Comparison of ENCODE assay signal across 9 mouse cellular contexts in genomic region chr19:23478895-23479596, GRCm38 (mm10). TPM values are rescaled to one million over a fixed set of nuclear protein-coding genes. Genes with fewer than 3 reads are reported as not detected.
DNase-seq lines count a peak whose midpoint lies in the region; ATAC-seq and TF ChIP-seq lines count a peak whose summit lies in the region.
"Had no signal": no experiment of that assay in that cellular context is flagged by ENCODE, and none has a peak within 500 bp of the region (broad histone marks: within the 10 kb centered on the region; RNA-seq: fewer than 3 reads in every experiment).

No protein-coding gene starts in this region.

- no peak for TF ChIP-seq POLR2A in small intestine, adult 2 months (IDR thresholded peaks at IDR 0.05; ENCODE audit: low read depth, low read length)

- H3K9ac ChIP-seq in forebrain, embryonic 11.5 days (ENCODE audit: low read length), result no peak overlapping the region
- no peak overlapping the region for H3K9ac ChIP-seq in forebrain, embryonic 16.5 days (replicated peaks; ENCODE audit: low read depth, low read length)
- H3K9ac ChIP-seq in midbrain, embryonic 11.5 days (ENCODE audit: low read length), result no peak overlapping the region
- no peak overlapping the region for H3K9ac ChIP-seq in midbrain, embryonic 13.5 days (replicated peaks)

- no peak overlapping the region for H3K4me2 ChIP-seq in forebrain, embryonic 11.5 days (ENCODE audit: low read depth, low read length, severe bottlenecking)
- no peak overlapping the region for H3K4me2 ChIP-seq in forebrain, embryonic 16.5 days (ENCODE audit: low read length)
- no peak overlapping the region for H3K4me2 ChIP-seq in midbrain, embryonic 11.5 days
- no peak overlapping the region for H3K4me2 ChIP-seq in midbrain, embryonic 13.5 days (replicated peaks)

- 11% methylated on average over 10 of the region's 10 CpGs for WGBS in forebrain, embryonic 11.5 days
- WGBS in forebrain, embryonic 16.5 days, result 10% methylated on average over 10 of the region's 10 CpGs
- WGBS in midbrain, embryonic 11.5 days, result 18% methylated on average over 10 of the region's 10 CpGs
- 14% methylated on average over 10 of the region's 10 CpGs for WGBS in midbrain, embryonic 13.5 days
- WGBS in small intestine, adult 2 months, result 18% methylated on average over 10 of the region's 10 CpGs

- DNase-seq in forebrain, embryonic 11.5 days (ENCODE audit: low spot score), result peak; percentile 61
- DNase-seq in midbrain, embryonic 11.5 days (ENCODE audit: low spot score, missing footprints), result peak; percentile 92
- DNase-seq in cerebellum, adult 9-10 months, result peak; percentile 39
- DNase-seq in heart, postnatal 4 days, result peak; percentile 60

- no peaks in the 10 kb centered on the region for H3K9me3 ChIP-seq in forebrain, embryonic 11.5 days (ENCODE audit: control insufficient read depth, low read length)
- H3K9me3 ChIP-seq in forebrain, embryonic 16.5 days (ENCODE audit: control insufficient read depth, low read length), result no peaks in the 10 kb centered on the region
- H3K9me3 ChIP-seq in midbrain, embryonic 11.5 days (ENCODE audit: control insufficient read depth, low read length), result no peaks in the 10 kb centered on the region
- no peaks in the 10 kb centered on the region for H3K9me3 ChIP-seq in midbrain, embryonic 13.5 days
- H3K9me3 ChIP-seq: megakaryocyte, embryonic 14.5 days had no signal

- H3K4me3 ChIP-seq in forebrain, embryonic 11.5 days (ENCODE audit: low read depth, low read length), result no peak overlapping the region
- H3K4me3 ChIP-seq in forebrain, embryonic 16.5 days (replicated peaks; ENCODE audit: low read length), result no peak overlapping the region
- no peak overlapping the region for H3K4me3 ChIP-seq in midbrain, embryonic 11.5 days (ENCODE audit: low read depth, low read length)
- H3K4me3 ChIP-seq in midbrain, embryonic 13.5 days (replicated peaks), result no peak overlapping the region
- H3K4me3 ChIP-seq in small intestine, adult 2 months (ENCODE audit: low read depth, low read length), result no peak overlapping the region
- H3K4me3 ChIP-seq: megakaryocyte, embryonic 14.5 days had no signal

- peak; percentile 19; the same call in 1 of the 2 replicates for TF ChIP-seq CTCF in small intestine, adult 2 months (IDR thresholded peaks at IDR 0.05; ENCODE audit: extremely low read depth, insufficient read length, insufficient replicate concordance, low read depth, low read length)

- H3K36me3 ChIP-seq in forebrain, embryonic 11.5 days (ENCODE audit: control insufficient read depth, insufficient read depth, low read length), result no peaks in the 10 kb centered on the region
- H3K36me3 ChIP-seq in forebrain, embryonic 16.5 days (ENCODE audit: control insufficient read depth, insufficient read depth), result no peaks in the 10 kb centered on the region
- no peaks in the 10 kb centered on the region for H3K36me3 ChIP-seq in midbrain, embryonic 11.5 days (ENCODE audit: control insufficient read depth, insufficient read depth, low read length)
- no peaks in the 10 kb centered on the region for H3K36me3 ChIP-seq in midbrain, embryonic 13.5 days
- H3K36me3 ChIP-seq in small intestine, adult 2 months (ENCODE audit: control insufficient read depth, insufficient read depth, low read length), result no peaks in the 10 kb centered on the region

- no peak overlapping the region for H3K27ac ChIP-seq in forebrain, embryonic 11.5 days (ENCODE audit: low read depth, low read length)
- H3K27ac ChIP-seq in forebrain, embryonic 16.5 days (ENCODE audit: low read length), result no peak overlapping the region
- no peak overlapping the region for H3K27ac ChIP-seq in midbrain, embryonic 11.5 days (ENCODE audit: low read depth, low read length)
- no peak overlapping the region for H3K27ac ChIP-seq in midbrain, embryonic 13.5 days
- H3K27ac ChIP-seq in small intestine, adult 2 months (ENCODE audit: insufficient read depth, low read depth, low read length), result no peak overlapping the region

- no peaks in the 10 kb centered on the region for H3K27me3 ChIP-seq in forebrain, embryonic 11.5 days (ENCODE audit: control insufficient read depth, insufficient read depth, low read length)
- no peaks in the 10 kb centered on the region for H3K27me3 ChIP-seq in forebrain, embryonic 16.5 days (replicated peaks; ENCODE audit: control insufficient read depth, insufficient read depth, low read length)
- H3K27me3 ChIP-seq in midbrain, embryonic 11.5 days (ENCODE audit: control insufficient read depth, insufficient read depth, low read length), result no peaks in the 10 kb centered on the region
- H3K27me3 ChIP-seq in midbrain, embryonic 13.5 days, result no peaks in the 10 kb centered on the region
- H3K27me3 ChIP-seq in small intestine, adult 2 months (ENCODE audit: control insufficient read depth, insufficient read depth, low read length), result no peaks in the 10 kb centered on the region
- H3K27me3 ChIP-seq: megakaryocyte, embryonic 14.5 days had no signal

- H3K4me1 ChIP-seq in forebrain, embryonic 11.5 days (replicated peaks; ENCODE audit: control insufficient read depth, insufficient read depth, low read length), result no peaks in the 10 kb centered on the region; the same call in 1 of the 2 replicates
- H3K4me1 ChIP-seq in forebrain, embryonic 16.5 days (replicated peaks; ENCODE audit: control insufficient read depth, insufficient read depth, low read length), result no peaks in the 10 kb centered on the region
- H3K4me1 ChIP-seq in midbrain, embryonic 11.5 days (ENCODE audit: control insufficient read depth, insufficient read depth, low read length), result no peaks in the 10 kb centered on the region
- no peaks in the 10 kb centered on the region for H3K4me1 ChIP-seq in midbrain, embryonic 13.5 days (replicated peaks)
- no peaks in the 10 kb centered on the region for H3K4me1 ChIP-seq in small intestine, adult 2 months (ENCODE audit: control insufficient read depth, insufficient read depth, insufficient read length, low read length)

- ATAC-seq in forebrain, embryonic 11.5 days (replicated peaks; ENCODE audit: low FRiP score), result no peak
- ATAC-seq in forebrain, embryonic 16.5 days, result no peak
- no peak for ATAC-seq in midbrain, embryonic 11.5 days (ENCODE audit: low FRiP score)
- no peak for ATAC-seq in midbrain, embryonic 13.5 days
- no peak for ATAC-seq in frontal cortex, adult (ENCODE audit: low TSS enrichment)

RNA-seq across cellular contexts. Expression of gene Mamdc2, which starts 30.8 kb away (rescaled TPM):
- polyA plus RNA-seq in forebrain, embryonic 11.5 days (2014; fragmentation: Nextera tagmentation; extraction: Ambion mirVana), result 1.2 and 1.3 TPM in 2 replicates
- 1.3 and 1.5 TPM in 2 replicates for polyA plus RNA-seq in forebrain, embryonic 16.5 days (2015; fragmentation: Nextera tagmentation; extraction: Ambion mirVana)
- 1.5 and 1.9 TPM in 2 replicates for polyA plus RNA-seq in midbrain, embryonic 11.5 days (2014; fragmentation: Nextera tagmentation; extraction: Ambion mirVana)
- polyA plus RNA-seq in midbrain, embryonic 13.5 days (2015; fragmentation: Nextera tagmentation; extraction: Ambion mirVana), result 1.4 and 1.6 TPM in 2 replicates
- 1 to 10 TPM; 2.4 to 2.6 TPM for total RNA-seq in heart, postnatal 4 days (2021)
- polyA plus RNA-seq in small intestine, adult 2 months (2012; rRNA removed), result 1.8 and 2.3 TPM in 2 replicates

Comparison
In these comparisons a context has a peak if more than half of its experiments do, and no peak if none do; other contexts are left out.
1. DNase-seq: peak in every context shown above with its lines; median percentile 92 in midbrain, embryonic 11.5 days; 61 in forebrain, embryonic 11.5 days; 60 in heart, postnatal 4 days; 39 in cerebellum, adult 9-10 months.